Mouse (Mus musculus) thymus, postnatal 4 days (tissue): Measurements from ENCODE around the gene Cxcl12.

Experiments used
- DNase-seq: peaks from one replicate; pipeline ENCODE4 v3.0.0; 2021

The Cxcl12 gene

GRCm38 (mm10) chr6:117168321-117169011 is at the start of gene Cxcl12:
Gene Cxcl12 (plus strand): TSS chr6:117168535.
- DNase-seq: peak; percentile 25

- no peak for DNase-seq
These were observed 46.3 kb upstream of the Cxcl12 start for GRCm38 (mm10) chr6:117122074-117122473.

GRCm38 (mm10) chr6:117126356-117126755 is 42.0 kb upstream of the Cxcl12 start:
- DNase-seq: no peak

GRCm38 (mm10) chr6:117129443-117129842 is 38.9 kb upstream of the Cxcl12 start:
- DNase-seq: no peak

- no peak for DNase-seq
These were observed 37.6 kb upstream of the Cxcl12 start for GRCm38 (mm10) chr6:117130680-117131111.

GRCm38 (mm10) chr6:117134526-117134925 is 33.8 kb upstream of the Cxcl12 start:
- DNase-seq: no peak

- DNase-seq: no peak
These were observed 30.6 kb upstream of the Cxcl12 start for GRCm38 (mm10) chr6:117137735-117138134.

GRCm38 (mm10) chr6:117140907-117141306 is 27.4 kb upstream of the Cxcl12 start:
- no peak for DNase-seq

GRCm38 (mm10) chr6:117146951-117147350 is 21.4 kb upstream of the Cxcl12 start:
- no peak for DNase-seq

GRCm38 (mm10) chr6:117151484-117152149 is 16.7 kb upstream of the Cxcl12 start:
- no peak for DNase-seq

GRCm38 (mm10) chr6:117153046-117153445 is 15.3 kb upstream of the Cxcl12 start:
- no peak for DNase-seq

- DNase-seq: no peak
These were observed 11.5 kb upstream of the Cxcl12 start for GRCm38 (mm10) chr6:117156846-117157245.

- no peak for DNase-seq
These were observed 8.3 kb upstream of the Cxcl12 start for GRCm38 (mm10) chr6:117159710-117160690.

- no peak for DNase-seq
These were observed 4.8 kb upstream of the Cxcl12 start for GRCm38 (mm10) chr6:117163486-117163885.

GRCm38 (mm10) chr6:117166581-117167425 is 1.5 kb upstream of the Cxcl12 start:
- DNase-seq: peak; percentile 83

GRCm38 (mm10) chr6:117167426-117167730 is 957 bp upstream of the Cxcl12 start:
- DNase-seq: no peak

- DNase-seq: no peak
These were observed 945 bp downstream of the Cxcl12 start for GRCm38 (mm10) chr6:117169051-117169909.

GRCm38 (mm10) chr6:117169910-117170747 is 1.8 kb downstream of the Cxcl12 start:
- no peak for DNase-seq

GRCm38 (mm10) chr6:117172358-117172757 is 4.0 kb downstream of the Cxcl12 start:
- DNase-seq: no peak

GRCm38 (mm10) chr6:117173876-117174275 is 5.5 kb downstream of the Cxcl12 start:
- DNase-seq: peak; percentile 72
